Mouse (Mus musculus) lung, postnatal 0 days (tissue): Measurements from ENCODE around the gene Pde8b. TPM values are rescaled to one million over a fixed set of nuclear protein-coding genes. Genes with fewer than 3 reads are reported as not detected.

Experiments
- ATAC-seq: fragments of 200-750 bp; cut with Nextera tagmentation; 2 replicates; pipeline ENCODE4 v1.8.0; 2017; ENCODE audit warnings: moderate library complexity
- DNase-seq: peaks from one replicate; pipeline ENCODE4 v3.0.0-alpha.2; 2016; ENCODE audit warnings: low spot score
- H3K27ac ChIP-seq: fragments of 300-500 bp; sonication (generic); 2 replicates; pipeline ENCODE4 v1.5.1; 2014; ENCODE audit warnings: antibody characterized with exemption, mild to moderate bottlenecking, low read length, mixed read lengths
- H3K27me3 ChIP-seq: fragments of 300-500 bp; sonication (generic); replicated peaks from 2 replicates; pipeline ENCODE4 v1.6.1; 2014; ENCODE audit warnings: low read length, mixed read lengths; ENCODE audit not compliant: insufficient read depth
- H3K36me3 ChIP-seq: fragments of 300-500 bp; sonication (generic); 2 replicates; pipeline ENCODE4 v1.6.1; 2014; ENCODE audit warnings: low read length, mixed read lengths; ENCODE audit not compliant: insufficient read depth
- H3K4me1 ChIP-seq: fragments of 300-500 bp; sonication (generic); 2 replicates; pipeline ENCODE4 v1.6.1; 2014; ENCODE audit warnings: antibody characterized with exemption, low read depth, low read length, mixed read lengths; ENCODE audit not compliant: insufficient read depth
- H3K4me2 ChIP-seq: fragments of 300-500 bp; sonication (generic); replicated peaks from 2 replicates; pipeline ENCODE4 v1.6.1; 2014; ENCODE audit warnings: low read depth, mild to moderate bottlenecking, low read length, moderate library complexity, mixed read lengths
- H3K4me3 ChIP-seq: fragments of 300-500 bp; sonication (generic); 2 replicates; pipeline ENCODE4 v1.5.1; 2014; ENCODE audit warnings: low read depth, low read length
- H3K9ac ChIP-seq: fragments of 300-500 bp; sonication (generic); replicated peaks from 2 replicates; pipeline ENCODE4 v1.6.1; 2014; ENCODE audit warnings: low read depth, mild to moderate bottlenecking
- H3K9me3 ChIP-seq: fragments of 300-500 bp; sonication (generic); 2 replicates; pipeline ENCODE4 v1.6.1; 2016; ENCODE audit warnings: low read length, mixed read lengths
- CTCF ChIP-seq: IDR thresholded peaks from 2 replicates; pipeline ENCODE4 v1.5.1; 2016; ENCODE audit warnings: antibody characterized with exemption, mild to moderate bottlenecking
- EP300 ChIP-seq: IDR thresholded peaks from 2 replicates; pipeline ENCODE4 v1.6.1; 2016; ENCODE audit warnings: antibody characterized with exemption, mild to moderate bottlenecking, control low read depth
- WGBS: fragments of 180-500 bp; shearing (Covaris S2); extraction: QIAGEN DNeasy Blood & Tissue Kit; methylation state at CpG from one replicate; pipeline ENCODE4 v1.1.7; 2014; 5-methylcytosine and 5-hydroxymethylcytosine counted together
- polyA plus RNA-seq: library from polyadenylated mRNA; unstranded; fragments of >200 nt; fragmentation: Nextera tagmentation; extraction: Ambion mirVana; gene quantifications from 2 replicates; pipeline ENCODE4 v1.2.1, GENCODE M21; 2015

Gene Pde8b
- polyA plus RNA-seq, 1 experiment from 2014 or later: 18.1 TPM

GRCm38 (mm10) chr13:95135326-95136150 is 114.6 kb downstream of the Pde8b start:
- DNase-seq: no peak
- no peaks in the 10 kb centered on the region for H3K4me1 ChIP-seq
- TF ChIP-seq CTCF (no peak), EP300 (no peak)
- no peak overlapping the region for H3K4me2 ChIP-seq
- no peak overlapping the region for H3K4me3 ChIP-seq
- H3K36me3 ChIP-seq: no peaks in the 10 kb centered on the region
- H3K27ac ChIP-seq: no peak overlapping the region
- H3K9me3 ChIP-seq: no peaks in the 10 kb centered on the region
- H3K9ac ChIP-seq: no peak overlapping the region
- 79% methylated on average over 7 of the region's 7 CpGs for WGBS
- no peak for ATAC-seq
- no peaks in the 10 kb centered on the region for H3K27me3 ChIP-seq

- H3K27ac ChIP-seq: no peak overlapping the region
- no peaks in the 10 kb centered on the region for H3K9me3 ChIP-seq
- no peak overlapping the region for H3K4me3 ChIP-seq
- no peaks in the 10 kb centered on the region for H3K4me1 ChIP-seq
- H3K27me3 ChIP-seq: no peaks in the 10 kb centered on the region
- DNase-seq (no peak), ATAC-seq (no peak)
- H3K9ac ChIP-seq: no peak overlapping the region
- TF ChIP-seq EP300 (no peak), CTCF (no peak)
- H3K36me3 ChIP-seq: no peaks in the 10 kb centered on the region
- no peak overlapping the region for H3K4me2 ChIP-seq
- 65% methylated on average over 4 of the region's 4 CpGs for WGBS
Measured at GRCm38 (mm10) chr13:95131848-95132247, 118.3 kb downstream of the Pde8b start.

- WGBS: 94% methylated on average over 1 of the region's 1 CpGs
- Histone ChIP-seq H3K9ac (no peak overlapping the region), H3K9me3 (no peaks in the 10 kb centered on the region), H3K27ac (no peak overlapping the region), H3K4me3 (no peak overlapping the region), H3K4me2 (no peak overlapping the region), H3K4me1 (no peaks in the 10 kb centered on the region), H3K36me3 (no peaks in the 10 kb centered on the region), H3K27me3 (no peaks in the 10 kb centered on the region)
- no peak for DNase-seq
- no peak for TF ChIP-seq EP300
- no peak for TF ChIP-seq CTCF
- no peak for ATAC-seq
Measured at GRCm38 (mm10) chr13:95131041-95131440, 119.1 kb downstream of the Pde8b start.

GRCm38 (mm10) chr13:95127288-95127687 is 122.8 kb downstream of the Pde8b start:
- no peaks in the 10 kb centered on the region for H3K27me3 ChIP-seq
- no peaks in the 10 kb centered on the region for H3K36me3 ChIP-seq
- no peak overlapping the region for H3K27ac ChIP-seq
- H3K4me2 ChIP-seq: no peak overlapping the region
- ATAC-seq: no peak
- no peaks in the 10 kb centered on the region for H3K9me3 ChIP-seq
- no peak overlapping the region for H3K4me3 ChIP-seq
- H3K4me1 ChIP-seq: no peaks in the 10 kb centered on the region
- H3K9ac ChIP-seq: no peak overlapping the region
- 52% methylated on average over 10 of the region's 10 CpGs for WGBS
- DNase-seq: no peak
- TF ChIP-seq CTCF: no peak
- no peak for TF ChIP-seq EP300

DNA sequence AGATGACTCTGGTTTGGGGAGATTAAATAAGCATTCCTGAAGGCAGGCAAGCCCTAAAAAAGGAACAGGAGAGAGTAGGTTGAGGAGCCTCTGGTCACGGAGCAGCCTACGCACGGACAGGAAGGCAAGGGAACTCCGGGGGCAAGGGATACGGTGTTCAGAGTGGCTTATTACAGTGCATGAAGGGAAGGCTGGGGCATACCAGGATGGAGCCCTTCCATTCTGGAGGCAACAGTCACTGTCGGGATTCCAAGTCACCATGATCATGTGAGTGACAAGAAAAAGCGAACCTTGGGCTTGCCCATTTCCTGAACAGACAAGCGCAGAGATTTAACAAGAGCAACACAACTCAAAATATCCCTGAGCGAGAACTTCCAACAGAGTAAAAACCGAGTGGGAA is 123.3 kb downstream of the Pde8b start:
- 78% methylated on average over 10 of the region's 10 CpGs for WGBS
- no peaks in the 10 kb centered on the region for H3K4me1 ChIP-seq
- no peak for DNase-seq

GRCm38 (mm10) chr13:95125546-95126215 is 124.5 kb downstream of the Pde8b start:
- 84% methylated on average over 4 of the region's 4 CpGs for WGBS
- Histone ChIP-seq H3K9ac (no peak overlapping the region), H3K27ac (no peak overlapping the region), H3K9me3 (no peaks in the 10 kb centered on the region), H3K4me1 (no peaks in the 10 kb centered on the region), H3K36me3 (no peaks in the 10 kb centered on the region), H3K4me2 (no peak overlapping the region), H3K4me3 (no peak overlapping the region), H3K27me3 (no peaks in the 10 kb centered on the region)
- DNase-seq (no peak), ATAC-seq (no peak)
- TF ChIP-seq EP300: no peak
- no peak for TF ChIP-seq CTCF

More for the DNA sequence above, 123.3 kb downstream of the Pde8b start:
- H3K27me3 ChIP-seq: no peaks in the 10 kb centered on the region
- H3K9me3 ChIP-seq: no peaks in the 10 kb centered on the region
- ATAC-seq: no peak
- TF ChIP-seq CTCF: no peak
- H3K4me2 ChIP-seq: no peak overlapping the region
- H3K9ac ChIP-seq: no peak overlapping the region
- H3K4me3 ChIP-seq: no peak overlapping the region
- H3K36me3 ChIP-seq: no peaks in the 10 kb centered on the region
- no peak overlapping the region for H3K27ac ChIP-seq
